Mouse (Mus musculus) small intestine, adult 2 months (tissue): ENCODE measurements around the gene Cntn4. TPM values are rescaled to one million over a fixed set of nuclear protein-coding genes. Genes with fewer than 3 reads are reported as not detected.

Experiments
- H3K27ac ChIP-seq: fragments of 200-500 bp; 2 replicates; pipeline ENCODE4 v1.5.1; 2012; ENCODE audit warnings: low read depth, low read length, control low read depth, inconsistent platforms; ENCODE audit not compliant: insufficient read depth
- H3K27me3 ChIP-seq: fragments of 200-500 bp; 2 replicates; pipeline ENCODE4 v1.6.1; 2012; ENCODE audit warnings: mild to moderate bottlenecking, moderate library complexity, low read length, inconsistent platforms; ENCODE audit not compliant: control insufficient read depth, insufficient read depth
- H3K36me3 ChIP-seq: fragments of 200-500 bp; 2 replicates; pipeline ENCODE4 v1.6.1; 2012; ENCODE audit warnings: mild to moderate bottlenecking, low read length, control low read depth, inconsistent platforms; ENCODE audit not compliant: control insufficient read depth, insufficient read depth
- H3K4me1 ChIP-seq: fragments of 200-500 bp; 2 replicates; pipeline ENCODE4 v1.6.1; 2012; ENCODE audit warnings: low read length, inconsistent platforms, mixed read lengths; ENCODE audit not compliant: control insufficient read depth, insufficient read depth, insufficient read length
- H3K4me3 ChIP-seq: fragments of 200-500 bp; 2 replicates; pipeline ENCODE4 v1.5.1; 2012; ENCODE audit warnings: low read depth, mild to moderate bottlenecking, control low read depth, inconsistent platforms, low read length, moderate library complexity
- CTCF ChIP-seq: fragments of 200-500 bp; IDR thresholded peaks from 2 replicates; pipeline ENCODE4 v1.5.1; 2012; ENCODE audit warnings: low read depth, mild to moderate bottlenecking, control low read depth, inconsistent platforms, low read length, moderate library complexity, mixed read lengths; ENCODE audit not compliant: insufficient replicate concordance, insufficient read length; ENCODE audit errors: extremely low read depth
- POLR2A ChIP-seq: fragments of 200-500 bp; IDR thresholded peaks from 2 replicates; pipeline ENCODE4 v1.6.1; 2012; ENCODE audit warnings: low read depth, mild to moderate bottlenecking, control low read depth, inconsistent platforms, low read length, moderate library complexity
- WGBS: fragments of 180-500 bp; shearing (Covaris S2); methylation state at CpG from one replicate; pipeline ENCODE4 v1.1.7; 2018; 5-methylcytosine and 5-hydroxymethylcytosine counted together
- polyA plus RNA-seq: library from polyadenylated mRNA; depleted of rRNA; stranded (reverse); fragments of >200 nt; gene quantifications from 2 replicates; pipeline ENCODE4 v1.2.3, GENCODE M21; 2012

Cntn4 gene
- polyA plus RNA-seq, 1 experiment, result not detected

- no peak for TF ChIP-seq CTCF
- no peak for TF ChIP-seq POLR2A
- WGBS, result 88% methylated on average over 1 of the region's 1 CpGs
- H3K4me3 ChIP-seq, result no peak overlapping the region
- H3K27ac ChIP-seq, result no peak overlapping the region
- no peaks in the 10 kb centered on the region for H3K4me1 ChIP-seq
- H3K27me3 ChIP-seq, result no peaks in the 10 kb centered on the region
- no peaks in the 10 kb centered on the region for H3K36me3 ChIP-seq
Measured at GRCm38 (mm10) chr6:106481533-106481932, 804.1 kb downstream of the Cntn4 start.

DNA sequence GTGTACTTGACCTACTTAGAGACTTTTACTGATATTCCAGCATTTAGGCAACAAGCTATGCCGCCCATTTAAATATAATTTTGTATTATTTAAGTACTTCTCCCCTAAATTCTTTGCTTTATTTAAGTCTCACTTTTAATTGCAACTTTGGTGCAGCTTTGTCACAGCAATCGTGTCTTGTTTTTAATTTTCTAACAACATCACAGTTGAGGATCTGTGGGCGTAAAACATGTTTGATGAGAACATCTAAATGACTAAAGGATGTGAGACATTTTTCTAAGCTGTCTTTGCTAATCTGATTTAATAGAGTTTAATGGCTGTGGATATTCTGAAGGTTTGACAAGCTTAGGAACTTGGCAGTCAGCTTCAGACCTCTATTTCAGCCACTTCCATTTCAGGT, 818.8 kb downstream of the Cntn4 start:
- Histone ChIP-seq H3K4me3 (no peak overlapping the region), H3K27ac (no peak overlapping the region)
- 81% methylated on average over 3 of the region's 3 CpGs for WGBS

DNA sequence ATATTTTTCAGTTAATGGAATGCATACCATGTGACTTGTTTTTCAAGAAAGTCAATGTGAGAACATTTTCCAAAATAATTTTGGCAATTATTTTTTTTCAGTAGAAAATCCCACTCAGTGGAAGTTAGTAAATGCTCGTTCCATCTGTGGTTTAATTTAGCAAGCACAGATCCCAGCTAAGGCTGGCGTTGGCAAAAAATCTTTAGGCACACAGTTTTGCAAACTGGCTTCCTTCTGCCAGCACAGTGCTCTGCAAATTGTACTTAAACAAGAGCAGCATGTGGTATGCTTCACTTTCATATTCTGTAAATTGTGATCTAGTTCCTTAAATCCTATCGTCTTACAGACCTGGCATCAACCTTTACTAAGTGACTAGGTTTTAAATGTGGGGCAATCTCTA, 821.7 kb downstream of the Cntn4 start:
- H3K27me3 ChIP-seq, result no peaks in the 10 kb centered on the region

More for the DNA sequence above, 818.8 kb downstream of the Cntn4 start:
- Histone ChIP-seq H3K4me1 (no peaks in the 10 kb centered on the region), H3K36me3 (no peaks in the 10 kb centered on the region), H3K27me3 (no peaks in the 10 kb centered on the region)
- TF ChIP-seq POLR2A, result no peak
- TF ChIP-seq CTCF, result no peak

DNA sequence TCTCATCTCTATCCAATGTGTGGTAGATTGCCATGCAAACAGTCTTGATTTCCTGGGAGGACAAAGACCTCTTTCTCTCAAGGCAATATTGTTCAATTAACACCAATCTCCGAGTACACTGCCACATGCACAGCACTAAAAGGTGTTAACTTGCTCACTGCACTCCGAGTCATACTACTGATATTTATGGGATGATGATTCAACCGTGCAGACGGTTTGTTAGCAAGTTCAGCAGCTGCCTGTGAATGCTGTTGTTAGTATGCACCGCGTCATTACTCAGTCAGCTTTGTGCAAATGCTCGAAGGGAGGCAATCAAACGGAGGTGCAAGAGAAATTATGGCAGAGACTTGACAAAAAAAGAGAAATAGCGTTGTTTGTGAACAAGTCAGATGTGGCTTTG, 826.5 kb downstream of the Cntn4 start:
- Histone ChIP-seq H3K4me1 (no peaks in the 10 kb centered on the region), H3K36me3 (no peaks in the 10 kb centered on the region), H3K27me3 (no peaks in the 10 kb centered on the region), H3K27ac (no peak overlapping the region), H3K4me3 (no peak overlapping the region)
- WGBS, result 60% methylated on average over 9 of the region's 9 CpGs
- TF ChIP-seq POLR2A (no peak), CTCF (no peak)

More for the DNA sequence above, 821.7 kb downstream of the Cntn4 start:
- H3K4me3 ChIP-seq, result no peak overlapping the region
- no peaks in the 10 kb centered on the region for H3K36me3 ChIP-seq
- H3K27ac ChIP-seq, result no peak overlapping the region
- TF ChIP-seq CTCF (no peak), POLR2A (no peak)
- no peaks in the 10 kb centered on the region for H3K4me1 ChIP-seq
- WGBS, result 82% methylated on average over 3 of the region's 3 CpGs

DNA sequence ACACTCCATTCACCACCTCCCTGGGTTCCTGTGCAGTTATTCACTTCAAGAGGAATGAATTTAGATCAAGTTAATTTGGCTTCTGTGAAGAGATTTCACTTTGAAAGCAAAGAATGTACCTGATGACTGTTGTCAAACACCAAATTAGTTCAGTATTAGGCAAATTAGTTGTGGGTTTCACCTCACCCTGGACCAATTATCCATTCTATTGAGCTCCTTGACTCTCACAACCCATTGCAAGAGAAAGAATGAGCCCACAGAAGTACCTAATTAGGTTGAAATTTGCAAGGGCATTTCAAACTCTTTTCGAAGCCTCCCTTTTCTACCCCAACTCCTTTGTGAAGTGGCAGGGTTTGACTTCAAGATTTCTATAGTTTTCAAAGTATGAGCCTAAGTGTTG, 842.9 kb downstream of the Cntn4 start:
- no peak for TF ChIP-seq POLR2A
- TF ChIP-seq CTCF, result no peak
- H3K4me1 ChIP-seq, result no peaks in the 10 kb centered on the region
- 52% methylated on average over 1 of the region's 1 CpGs for WGBS
- H3K4me3 ChIP-seq, result no peak overlapping the region
- no peaks in the 10 kb centered on the region for H3K36me3 ChIP-seq
- H3K27me3 ChIP-seq, result no peaks in the 10 kb centered on the region
- H3K27ac ChIP-seq, result no peak overlapping the region

DNA sequence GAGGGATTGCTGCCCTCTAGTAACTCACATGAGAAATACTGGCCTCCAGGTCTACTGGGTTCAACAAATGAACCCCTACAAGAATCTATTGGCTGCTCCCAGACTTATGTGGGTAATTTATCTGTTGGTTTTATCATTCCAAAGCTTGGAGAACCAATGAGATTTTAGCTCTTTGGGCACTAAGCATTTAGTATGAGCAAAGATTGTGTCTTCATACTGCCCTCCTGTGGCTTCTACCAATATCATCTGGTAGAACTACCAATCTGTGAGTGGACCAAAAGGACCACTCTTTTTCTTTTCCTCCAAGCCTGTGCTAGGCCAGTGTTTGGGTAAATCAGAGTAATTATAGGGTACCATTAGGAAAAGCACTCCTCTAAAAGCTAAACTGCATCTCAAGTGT, 866.0 kb downstream of the Cntn4 start:
- TF ChIP-seq CTCF, result no peak
- no peak for TF ChIP-seq POLR2A
- Histone ChIP-seq H3K4me3 (no peak overlapping the region), H3K4me1 (no peaks in the 10 kb centered on the region), H3K27ac (no peak overlapping the region), H3K27me3 (no peaks in the 10 kb centered on the region), H3K36me3 (no peaks in the 10 kb centered on the region)

DNA sequence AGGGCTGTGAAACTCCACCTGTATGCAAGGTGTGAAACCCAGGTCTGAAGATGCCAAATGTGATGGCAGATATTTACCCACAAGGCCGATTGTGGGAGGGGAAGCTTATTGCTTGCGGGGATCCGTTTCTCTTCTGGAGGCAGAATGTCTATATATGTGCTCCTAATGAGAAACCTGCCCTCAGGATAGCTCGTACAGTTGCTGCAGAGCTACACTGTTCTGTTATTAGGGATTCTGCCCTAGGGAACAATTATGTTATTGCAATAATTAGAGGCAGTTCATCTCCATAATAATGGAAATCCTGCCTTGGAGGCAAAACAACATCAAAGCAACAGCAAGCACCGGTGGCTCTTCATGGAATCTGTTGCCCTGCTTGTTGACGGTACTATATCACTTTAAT, 884.2 kb downstream of the Cntn4 start:
- H3K4me1 ChIP-seq, result no peaks in the 10 kb centered on the region
- 85% methylated on average over 6 of the region's 6 CpGs for WGBS

GRCm38 (mm10) chr6:106565316-106565715, 887.9 kb downstream of the Cntn4 start:
- no peaks in the 10 kb centered on the region for H3K4me1 ChIP-seq
- H3K4me3 ChIP-seq, result no peak overlapping the region
- H3K36me3 ChIP-seq, result no peaks in the 10 kb centered on the region
- TF ChIP-seq POLR2A (no peak), CTCF (no peak)
- 72% methylated on average over 7 of the region's 7 CpGs for WGBS
- no peak overlapping the region for H3K27ac ChIP-seq
- H3K27me3 ChIP-seq, result no peaks in the 10 kb centered on the region

More for the DNA sequence above, 884.2 kb downstream of the Cntn4 start:
- Histone ChIP-seq H3K36me3 (no peaks in the 10 kb centered on the region), H3K4me3 (no peak overlapping the region), H3K27me3 (no peaks in the 10 kb centered on the region), H3K27ac (no peak overlapping the region)
- TF ChIP-seq CTCF (no peak), POLR2A (no peak)
